Mouse (Mus musculus) liver, adult 2 months (tissue): ENCODE data around the gene Ggact.

Source experiments
- CTCF ChIP-seq: fragments of 200-500 bp; IDR thresholded peaks from 2 replicates; pipeline ENCODE4 v1.5.1; 2011; ENCODE audit warnings: low read depth, low read length, control low read depth
- POLR2A ChIP-seq: fragments of 200-500 bp; IDR thresholded peaks from 2 replicates; pipeline ENCODE4 v1.6.1; 2011; ENCODE audit warnings: low read length, control low read depth; ENCODE audit not compliant: insufficient read depth; ENCODE audit errors: extremely low read depth

GRCm38 (mm10) chr14:122883410-122883806, 30.1 kb downstream of the Ggact start:
- no peak for TF ChIP-seq CTCF
- TF ChIP-seq POLR2A = no peak
